Mouse (Mus musculus): Measurements from ENCODE around the gene AC124502.3.

DNA sequence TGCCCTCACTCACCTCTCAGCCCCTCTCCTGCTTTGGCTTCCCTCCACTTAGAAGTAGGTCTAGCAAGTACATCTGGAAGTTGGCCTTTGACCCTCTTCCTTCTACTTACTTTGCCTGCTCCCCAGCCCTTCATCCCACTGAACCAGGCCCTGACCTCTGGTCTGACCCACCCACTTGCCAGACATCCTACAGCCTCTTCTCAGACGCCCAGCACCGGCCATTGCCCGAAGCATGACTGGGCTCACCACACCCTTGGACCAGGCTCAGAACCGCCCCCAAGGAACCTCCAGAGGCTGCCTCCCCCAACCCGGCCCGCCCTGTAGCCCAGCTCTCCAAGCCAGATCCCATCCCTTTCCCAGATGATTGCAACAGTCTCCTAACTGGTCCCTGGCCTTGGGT lies 23.8 kb downstream of the AC124502.3 start:
- TF ChIP-seq CTCF (IDR thresholded peaks at IDR 0.05; ENCODE audit: low read depth, low read length): no peak
- no peak for TF ChIP-seq POLR2A (IDR thresholded peaks at IDR 0.05; ENCODE audit: extremely low read depth, insufficient read depth, low read length)

Measured in liver, adult 2 months (tissue).